Mouse (Mus musculus) liver, adult 2 months (tissue): ENCODE data around the gene Psen2. TPM values are rescaled to one million over a fixed set of nuclear protein-coding genes. Genes with fewer than 3 reads are reported as not detected.

Experiments used
- DNase-seq: peaks from one replicate; pipeline ENCODE4 v3.0.0-alpha.2; 2011; ENCODE audit warnings: low read depth, low spot score; ENCODE audit errors: extremely low read depth
- H3K27ac ChIP-seq: fragments of 200-500 bp; replicated peaks from 2 replicates; pipeline ENCODE4 v1.5.1; 2012; ENCODE audit warnings: low read depth, mild to moderate bottlenecking, control low read depth, inconsistent platforms, low read length; ENCODE audit not compliant: insufficient read depth
- H3K27me3 ChIP-seq: fragments of 200-500 bp; 2 replicates; pipeline ENCODE4 v1.6.1; 2012; ENCODE audit warnings: mild to moderate bottlenecking, moderate library complexity, low read length, inconsistent platforms; ENCODE audit not compliant: control insufficient read depth, insufficient read depth
- H3K36me3 ChIP-seq: fragments of 200-500 bp; 2 replicates; pipeline ENCODE4 v1.6.1; 2012; ENCODE audit warnings: low read length, inconsistent platforms; ENCODE audit not compliant: control insufficient read depth, insufficient read depth
- H3K4me1 ChIP-seq: fragments of 200-500 bp; 2 replicates; pipeline ENCODE4 v1.6.1; 2011; ENCODE audit warnings: low read length; ENCODE audit not compliant: control insufficient read depth, insufficient read depth
- H3K4me3 ChIP-seq: fragments of 200-500 bp; 2 replicates; pipeline ENCODE4 v1.5.1; 2011; ENCODE audit warnings: low read depth, mild to moderate bottlenecking, control low read depth, low read length, moderate library complexity; ENCODE audit not compliant: insufficient read depth
- H3K79me2 ChIP-seq: fragments of 200-500 bp; 2 replicates; pipeline ENCODE4 v1.6.1; 2012; ENCODE audit warnings: inconsistent platforms, mild to moderate bottlenecking, low read length, moderate library complexity; ENCODE audit not compliant: control insufficient read depth, insufficient read depth
- H3K9ac ChIP-seq: fragments of 200-500 bp; 2 replicates; pipeline ENCODE4 v1.6.1; 2012; ENCODE audit warnings: low read depth, mild to moderate bottlenecking, control low read depth, inconsistent platforms, low read length
- CTCF ChIP-seq: fragments of 200-500 bp; IDR thresholded peaks from 2 replicates; pipeline ENCODE4 v1.5.1; 2011; ENCODE audit warnings: low read depth, low read length, control low read depth
- POLR2A ChIP-seq: fragments of 200-500 bp; IDR thresholded peaks from 2 replicates; pipeline ENCODE4 v1.6.1; 2011; ENCODE audit warnings: low read length, control low read depth; ENCODE audit not compliant: insufficient read depth; ENCODE audit errors: extremely low read depth
- WGBS: fragments of 180-500 bp; shearing (Covaris S2); methylation state at CpG from one replicate; pipeline ENCODE4 v1.1.7; 2018; 5-methylcytosine and 5-hydroxymethylcytosine counted together
- polyA plus RNA-seq: library from polyadenylated mRNA; depleted of rRNA; stranded (reverse); fragments of >200 nt; gene quantifications from 2 replicates; pipeline ENCODE4 v1.2.3, GENCODE M21; 2012
- total RNA-seq: library from RNA; depleted of rRNA; stranded (reverse); fragments of >200 nt; gene quantifications from 2 replicates; pipeline ENCODE4 v1.2.3, GENCODE M21; 2014

Psen2 gene
- total and polyA plus RNA-seq, 2 experiments: 256 to 711 TPM

DNA sequence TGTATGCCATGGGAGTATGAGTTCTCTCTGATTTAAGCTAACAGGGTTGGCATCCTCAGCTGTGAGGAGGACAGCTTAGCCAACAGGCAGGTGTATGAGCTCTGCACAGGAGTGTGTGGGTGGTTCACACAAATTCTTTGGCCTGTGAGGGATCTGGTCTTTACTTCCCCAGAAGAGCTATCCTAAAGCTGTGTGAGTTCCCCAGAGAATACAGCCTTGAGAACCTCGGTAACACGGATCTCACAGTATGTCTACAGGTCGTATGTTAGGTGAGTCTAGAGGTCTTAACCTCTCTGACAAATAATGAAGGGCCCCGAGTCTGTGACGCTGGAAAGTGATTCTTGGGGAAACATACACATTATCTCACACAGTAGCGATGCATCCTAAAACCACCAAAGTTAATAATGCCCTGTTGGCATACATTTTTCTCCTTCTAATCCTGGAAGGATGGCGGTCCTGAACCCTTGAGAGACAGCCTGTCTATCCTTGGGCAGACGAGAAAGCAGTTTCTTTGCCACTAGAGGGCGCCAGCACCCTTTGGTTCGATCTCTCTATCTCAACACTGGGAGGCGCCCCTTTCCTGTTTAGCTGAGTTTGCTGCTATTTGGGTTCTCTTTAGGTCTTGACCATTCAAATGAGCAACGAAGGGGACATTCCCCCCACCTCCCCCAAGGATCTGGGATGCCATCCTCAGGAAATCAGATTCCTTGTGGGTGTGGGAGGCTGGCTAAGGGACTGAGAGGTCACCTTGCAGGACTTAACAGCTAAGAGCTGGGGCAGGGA is 5.2 kb upstream of the Psen2 start:
- Histone ChIP-seq H3K4me1 (peaks cover 7% of the 10 kb centered on the region), H3K79me2 (no peaks in the 10 kb centered on the region), H3K9ac (no peak overlapping the region), H3K27ac (no peak overlapping the region), H3K4me3 (no peak overlapping the region), H3K36me3 (no peaks in the 10 kb centered on the region), H3K27me3 (no peaks in the 10 kb centered on the region)
- 17% methylated on average over 12 of the region's 12 CpGs for WGBS
- DNase-seq: peak; percentile 70
- TF ChIP-seq POLR2A: no peak
- peak; percentile 91 for TF ChIP-seq CTCF

DNA sequence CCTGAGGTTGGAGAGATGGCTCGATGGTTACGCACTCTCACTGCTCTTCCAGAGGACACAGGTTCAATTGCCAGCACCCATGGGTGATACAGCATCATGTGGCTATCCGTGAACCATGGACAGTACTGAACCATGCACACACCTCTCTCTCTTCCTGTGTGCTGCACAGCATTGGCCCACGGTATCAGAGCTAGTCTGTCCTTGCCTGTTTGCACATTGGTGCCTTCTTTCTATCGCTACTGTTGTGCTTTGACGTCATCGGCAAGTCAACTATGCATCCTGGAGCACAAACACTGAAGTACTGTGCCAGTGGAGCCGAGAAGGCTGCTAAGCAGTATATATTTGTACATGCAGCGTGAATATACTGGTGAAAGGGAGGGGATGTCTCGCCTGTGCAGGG is 3.9 kb upstream of the Psen2 start:
- WGBS: 74% methylated on average over 10 of the region's 10 CpGs
- Histone ChIP-seq H3K4me3 (no peak overlapping the region), H3K9ac (no peak overlapping the region), H3K27me3 (no peaks in the 10 kb centered on the region), H3K36me3 (no peaks in the 10 kb centered on the region), H3K4me1 (peaks cover 9% of the 10 kb centered on the region), H3K27ac (no peak overlapping the region), H3K79me2 (no peaks in the 10 kb centered on the region)
- TF ChIP-seq POLR2A (no peak), CTCF (no peak)
- no peak for DNase-seq

GRCm38 (mm10) chr1:180265399-180265798 is 2.2 kb upstream of the Psen2 start:
- Histone ChIP-seq H3K27me3 (no peaks in the 10 kb centered on the region), H3K27ac (no peak overlapping the region), H3K4me3 (no peak overlapping the region), H3K36me3 (no peaks in the 10 kb centered on the region), H3K4me1 (peaks cover 9% of the 10 kb centered on the region), H3K79me2 (no peaks in the 10 kb centered on the region), H3K9ac (no peak overlapping the region)
- 22% methylated on average over 7 of the region's 7 CpGs for WGBS
- TF ChIP-seq POLR2A: no peak
- no peak for TF ChIP-seq CTCF
- DNase-seq: peak; percentile 50

GRCm38 (mm10) chr1:180264851-180265250 is 1.6 kb upstream of the Psen2 start:
- no peak for DNase-seq
- TF ChIP-seq CTCF (no peak), POLR2A (no peak)
- no peak overlapping the region for H3K27ac ChIP-seq
- whole genome bisulfite sequencing: 63% methylated on average over 10 of the region's 10 CpGs
- H3K9ac ChIP-seq: no peak overlapping the region
- H3K4me1 ChIP-seq: peaks cover 9% of the 10 kb centered on the region
- H3K27me3 ChIP-seq: no peaks in the 10 kb centered on the region
- H3K79me2 ChIP-seq: no peaks in the 10 kb centered on the region
- H3K4me3 ChIP-seq: no peak overlapping the region
- H3K36me3 ChIP-seq: no peaks in the 10 kb centered on the region

- Histone ChIP-seq H3K4me3 (no peak overlapping the region), H3K79me2 (no peaks in the 10 kb centered on the region), H3K36me3 (no peaks in the 10 kb centered on the region), H3K27ac (no peak overlapping the region), H3K9ac (no peak overlapping the region), H3K27me3 (no peaks in the 10 kb centered on the region), H3K4me1 (peaks cover 9% of the 10 kb centered on the region)
- no peak for TF ChIP-seq CTCF
- no peak for TF ChIP-seq POLR2A
- no peak for DNase-seq
- 66% methylated on average over 6 of the region's 6 CpGs for WGBS
Observed at GRCm38 (mm10) chr1:180264389-180264788, 1.2 kb upstream of the Psen2 start.

- Histone ChIP-seq H3K79me2 (no peaks in the 10 kb centered on the region), H3K27me3 (no peaks in the 10 kb centered on the region), H3K9ac (no peak overlapping the region), H3K4me1 (peaks cover 4% of the 10 kb centered on the region), H3K4me3 (no peak overlapping the region), H3K27ac (no peak overlapping the region), H3K36me3 (no peaks in the 10 kb centered on the region)
- TF ChIP-seq CTCF (no peak), POLR2A (no peak)
- no peak for DNase-seq
- 70% methylated on average over 8 of the region's 8 CpGs for WGBS
Observed at GRCm38 (mm10) chr1:180261857-180262570, 1.2 kb downstream of the Psen2 start.
